Mouse (Mus musculus) Patski (cell line): ENCODE measurements around the gene Id3. TPM values are rescaled to one million over a fixed set of nuclear protein-coding genes. Genes with fewer than 3 reads are reported as not detected.

Source experiments
- ATAC-seq: fragments of 100-300 bp; one replicate; pipeline ENCODE4 v1.8.0; 2021
- CTCF ChIA-PET: fragments of 350-600 bp; sonication (Branson Sonifier 250); formaldehyde crosslinking; loops from one replicate; lab custom pipeline; 2022; ENCODE audit warnings: inconsistent platforms; lab: Charles Lee
- POLR2A ChIA-PET: fragments of 350-600 bp; sonication (Branson Sonifier 250); formaldehyde crosslinking; loops from one replicate; lab custom pipeline; 2022; ENCODE audit warnings: antibody characterized with exemption, inconsistent platforms; lab: Charles Lee
- DNase-seq: peaks from one replicate; pipeline ENCODE4 v3.0.0-alpha.2; 2011; ENCODE audit warnings: low read depth, low spot score
- H3K27me3 ChIP-seq: fragments of 371-371 bp; one replicate; pipeline ENCODE4 v1.5.1; 2021
- CTCF ChIP-seq: fragments of 100-300 bp; IDR thresholded peaks from one replicate; pipeline ENCODE4 v1.5.1; 2021
- in situ Hi-C: fragments of 300-500 bp; cut with MboI; formaldehyde crosslinking; loops from 3 replicates; pipeline ENCODE4 v1.11.1; 2018; ENCODE audit warnings: low pct_unique_long_range_greater_than_20kb, mixed read lengths
- polyA plus RNA-seq: library from polyadenylated mRNA; unstranded; gene quantifications from one replicate; pipeline ENCODE4 v1.2.3, GENCODE M21; 2021

The Id3 gene
- polyA plus RNA-seq, 1 experiment from 2014 or later: 175 TPM

- no peak for ATAC-seq
- DNase-seq: no peak
- in situ Hi-C loops: loop anchor here (5.0 kb wide), 2 partner anchors 32 to 67 kb away; no protein-coding TSS in a partner anchor
Observed at GRCm38 (mm10) chr4:136139326-136140110, 3.8 kb upstream of the Id3 start.

GRCm38 (mm10) chr4:136140327-136141250, 2.7 kb upstream of the Id3 start:
- in situ Hi-C loops: loop anchor here (5.0 kb wide), 2 partner anchors 33 to 68 kb away; no protein-coding TSS in a partner anchor
- ChIA-PET CTCF (interaction anchor here (1.3 to 2.2 kb wide), 2 partner anchors 17 to 27 kb away, joined by 5 to 6 read pairs; no protein-coding TSS in a partner anchor), POLR2A (interaction anchor here (1.1 kb wide), 1 partner anchor 26 kb away, joined by 3 read pairs; no protein-coding TSS in a partner anchor)
- TF ChIP-seq CTCF: no peak
- ATAC-seq (peak; percentile 52), DNase-seq (no peak)
- no peaks in the 10 kb centered on the region for H3K27me3 ChIP-seq

More at GRCm38 (mm10) chr4:136139326-136140110, 3.8 kb upstream of the Id3 start:
- TF ChIP-seq CTCF: no peak
- no peaks in the 10 kb centered on the region for H3K27me3 ChIP-seq
- CTCF ChIA-PET: interaction anchor here (1.3 to 2.2 kb wide), 2 partner anchors 16 to 26 kb away, joined by 5 to 6 read pairs; no protein-coding TSS in a partner anchor
- POLR2A ChIA-PET: interaction anchor here (0.6 kb wide), 2 partner anchors 13 to 59 kb away, joined by 3 to 4 read pairs; no protein-coding TSS in a partner anchor

GRCm38 (mm10) chr4:136142267-136143192, 767 bp upstream of the Id3 start:
- ATAC-seq (no peak), DNase-seq (no peak)
- no peaks in the 10 kb centered on the region for H3K27me3 ChIP-seq
- no peak for TF ChIP-seq CTCF
- POLR2A ChIA-PET: interaction anchor here (1.6 kb wide), 1 partner anchor 164 kb away, joined by 3 read pairs; no protein-coding TSS in a partner anchor
- in situ Hi-C loops: loop anchor here (5.0 kb wide), 2 partner anchors 35 to 70 kb away; no protein-coding TSS in a partner anchor
- CTCF ChIA-PET: no interaction called here

GRCm38 (mm10) chr4:136144126-136144926, 1.0 kb downstream of the Id3 start:
- CTCF ChIA-PET: interaction anchor here (0.7 kb wide), 1 partner anchor 74 kb away, joined by 4 read pairs; no protein-coding TSS in a partner anchor
- in situ Hi-C loops: loop anchor here (5.0 kb wide), 2 partner anchors 37 to 72 kb away; no protein-coding TSS in a partner anchor
- no peaks in the 10 kb centered on the region for H3K27me3 ChIP-seq
- POLR2A ChIA-PET: interaction anchor here (0.6 to 1.9 kb wide), 7 partner anchors 27 to 184 kb away, joined by 3 to 7 read pairs (median 3); no protein-coding TSS in a partner anchor
- no peak for TF ChIP-seq CTCF
- ATAC-seq: no peak
- no peak for DNase-seq

- CTCF ChIA-PET: no interaction called here
- H3K27me3 ChIP-seq: no peaks in the 10 kb centered on the region
- POLR2A ChIA-PET: interaction anchor here (1.0 to 1.9 kb wide), 5 partner anchors 32 to 92 kb away, joined by 3 to 7 read pairs (median 5); partner anchors contain the start of gene Rpl11
- no peak for DNase-seq
- in situ Hi-C loops: loop anchor here (5.0 kb wide), 2 partner anchors 38 to 73 kb away; no protein-coding TSS in a partner anchor
- ATAC-seq: no peak
- TF ChIP-seq CTCF: no peak
Observed at GRCm38 (mm10) chr4:136144927-136145292, 1.6 kb downstream of the Id3 start.

- ChIA-PET POLR2A (interaction anchor here (1.0 to 1.9 kb wide), 5 partner anchors 32 to 92 kb away, joined by 3 to 7 read pairs (median 5); partner anchors contain the start of gene Rpl11), CTCF (no interaction called here)
- in situ Hi-C loops: no loop called here
- no peak for TF ChIP-seq CTCF
- DNase-seq: no peak
- no peak for ATAC-seq
- H3K27me3 ChIP-seq: no peaks in the 10 kb centered on the region
Observed at GRCm38 (mm10) chr4:136145362-136145885, 2.1 kb downstream of the Id3 start.

- no peak for DNase-seq
- TF ChIP-seq CTCF: no peak
- H3K27me3 ChIP-seq: no peaks in the 10 kb centered on the region
- CTCF ChIA-PET: no interaction called here
- ATAC-seq: peak; percentile 19
- POLR2A ChIA-PET: interaction anchor here (1.1 to 1.3 kb wide), 3 partner anchors 8 to 93 kb away, joined by 3 to 5 read pairs (median 3); partner anchors contain the start of gene Rpl11
- in situ Hi-C loops: no loop called here
Observed at GRCm38 (mm10) chr4:136145991-136146711, 2.9 kb downstream of the Id3 start.
